Mouse (Mus musculus): Measurements from ENCODE around the gene Ddt. TPM values are rescaled to one million over a fixed set of nuclear protein-coding genes. Genes with fewer than 3 reads are reported as not detected.

Ddt gene
- 100 to 1,000 TPM in 1 of 2 experiments, 10 to 100 TPM in 1; 93.7 to 102 TPM for total RNA-seq (2021)

DNA sequence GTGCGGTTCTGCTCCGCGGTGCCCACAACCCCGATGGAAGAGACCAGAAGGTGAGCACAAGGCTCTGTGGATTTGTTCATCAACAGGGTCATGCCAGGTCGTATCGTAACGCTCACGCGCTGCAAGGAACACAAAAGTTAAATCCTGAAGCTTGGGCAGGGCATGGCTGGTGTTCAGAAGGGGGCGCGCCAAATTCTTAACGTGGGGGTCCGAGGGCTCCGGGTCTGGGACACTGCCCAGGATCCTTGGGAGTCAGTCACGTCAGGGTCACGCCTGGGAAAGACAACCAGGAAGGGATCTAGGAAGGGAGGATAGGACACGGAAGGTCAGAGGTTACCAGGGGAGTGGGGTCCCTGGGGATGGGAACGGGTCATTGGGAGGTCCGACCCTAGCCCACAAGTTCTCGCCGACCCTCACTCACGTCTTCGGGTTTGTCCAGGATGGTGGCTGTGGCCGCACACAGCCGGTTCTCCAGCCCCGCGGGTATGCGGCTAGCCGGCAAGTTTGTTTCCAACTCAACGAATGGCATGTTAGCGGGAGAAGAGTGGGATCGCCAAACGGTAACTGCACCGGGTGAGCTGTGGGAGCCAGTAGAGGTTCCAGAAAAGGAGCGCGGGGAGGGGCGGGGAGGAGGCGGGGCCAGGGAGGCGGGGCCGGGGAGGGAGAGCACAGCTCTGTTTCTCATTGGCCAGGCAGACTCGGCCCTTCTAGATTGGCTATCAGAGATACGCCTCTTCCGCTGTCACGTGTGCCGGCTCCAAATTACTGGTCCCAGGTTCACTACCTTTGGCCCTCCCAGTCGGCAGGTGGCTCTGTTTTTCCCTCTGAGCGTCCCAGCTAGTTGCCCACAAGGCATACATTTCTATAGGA lies at the start of gene Ddt:
Gene Ddt (minus strand): TSS at position 620 of the 870 bp plus-strand sequence.
- intact Hi-C loops (cut with DNase I): loop anchor here (5.0 kb wide), 1 partner anchor 59 kb away; no protein-coding TSS in a partner anchor
- DNase-seq (ENCODE audit: low spot score): peak; percentile 64

DNA sequence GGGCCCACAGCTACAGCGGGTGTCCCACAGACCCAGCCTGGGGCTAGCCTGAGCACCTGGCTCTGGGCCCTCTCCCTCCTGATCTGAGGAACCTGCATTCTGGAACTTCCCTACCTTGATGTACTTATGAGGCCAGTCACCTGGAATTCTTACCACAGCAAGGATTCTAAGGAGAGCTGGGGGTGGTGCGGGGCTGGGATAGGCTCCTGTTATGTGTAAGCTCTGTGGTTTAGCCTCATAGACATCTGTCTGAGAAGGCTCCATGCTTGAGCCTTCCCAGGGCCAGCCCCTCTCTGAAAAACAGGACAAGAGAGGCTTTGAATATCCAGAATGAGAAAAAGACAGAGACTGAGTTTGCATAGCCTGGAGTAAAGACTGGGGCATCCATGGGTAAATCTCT lies 49.2 kb upstream of the Ddt start, which contains the start of gene Gstt4:
Gene Gstt4 (minus strand): TSS at position 101 of the 400 bp plus-strand sequence.
- intact Hi-C loops (cut with DNase I): no loop called here
- DNase-seq (ENCODE audit: low spot score): no peak

DNA sequence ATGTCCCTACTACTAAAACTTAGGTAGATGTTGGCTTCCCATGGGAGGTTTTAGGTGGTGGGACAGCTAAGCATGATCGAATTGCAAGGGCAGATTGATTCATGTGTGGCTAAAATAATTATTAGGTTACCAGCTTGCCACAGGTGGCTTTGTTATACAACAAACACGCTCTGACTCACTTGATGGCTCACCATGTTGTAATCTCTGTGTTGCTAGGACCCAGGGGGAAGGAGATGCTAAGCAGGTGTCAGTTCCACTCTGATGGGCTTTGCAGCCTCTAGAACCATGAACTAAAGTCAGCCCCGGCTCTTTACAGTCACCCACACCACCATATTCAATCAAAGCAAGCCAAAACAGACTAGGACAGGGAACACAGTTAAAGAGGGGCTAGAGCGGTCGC lies 46.7 kb upstream of the Ddt start:
- no peak for DNase-seq (ENCODE audit: low spot score)
- intact Hi-C loops (cut with DNase I): no loop called here

DNA sequence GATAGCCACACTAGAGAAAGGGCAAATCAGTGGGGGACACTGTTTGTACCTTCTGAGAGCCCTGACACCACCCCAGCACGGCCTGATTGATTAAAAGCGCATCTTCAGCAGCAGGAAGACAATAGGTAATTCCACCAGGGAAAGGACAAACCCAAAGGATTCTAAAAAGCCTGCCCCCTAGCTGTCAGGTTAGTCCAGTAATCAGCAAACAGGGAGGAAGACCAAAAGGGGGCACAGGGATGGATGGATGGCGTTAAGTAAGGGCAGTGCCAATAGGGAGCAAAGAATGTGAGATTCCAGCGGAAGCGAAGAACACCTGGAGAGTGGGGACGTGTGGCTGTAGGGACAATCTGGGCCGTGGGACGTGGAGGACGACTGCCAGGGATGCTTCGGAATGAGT lies 45.4 kb upstream of the Ddt start:
- intact Hi-C loops (cut with DNase I): no loop called here

DNA sequence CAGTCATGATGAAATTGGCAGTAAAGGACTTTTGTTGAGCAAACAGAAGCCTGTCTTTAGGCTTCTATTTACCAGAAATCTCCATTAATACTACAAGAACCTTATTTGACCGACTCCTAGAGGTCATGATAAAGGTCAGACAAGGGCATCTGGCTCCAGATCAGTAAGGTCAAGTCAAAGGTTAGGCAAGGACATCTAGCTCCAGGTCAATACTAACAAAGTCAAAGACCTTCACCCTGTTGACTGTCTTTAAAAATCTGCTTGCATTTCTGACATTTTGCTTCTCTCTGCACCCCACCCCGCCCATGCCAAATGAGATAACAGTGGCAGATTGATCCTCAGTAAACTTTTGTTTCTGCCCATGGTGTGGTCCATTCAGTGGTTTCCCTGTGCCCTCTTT lies 31.0 kb upstream of the Ddt start:
- intact Hi-C loops (cut with DNase I): no loop called here
- no peak for DNase-seq (ENCODE audit: low spot score)

More for the DNA sequence above, 45.4 kb upstream of the Ddt start:
- no peak for DNase-seq (ENCODE audit: low spot score)

DNA sequence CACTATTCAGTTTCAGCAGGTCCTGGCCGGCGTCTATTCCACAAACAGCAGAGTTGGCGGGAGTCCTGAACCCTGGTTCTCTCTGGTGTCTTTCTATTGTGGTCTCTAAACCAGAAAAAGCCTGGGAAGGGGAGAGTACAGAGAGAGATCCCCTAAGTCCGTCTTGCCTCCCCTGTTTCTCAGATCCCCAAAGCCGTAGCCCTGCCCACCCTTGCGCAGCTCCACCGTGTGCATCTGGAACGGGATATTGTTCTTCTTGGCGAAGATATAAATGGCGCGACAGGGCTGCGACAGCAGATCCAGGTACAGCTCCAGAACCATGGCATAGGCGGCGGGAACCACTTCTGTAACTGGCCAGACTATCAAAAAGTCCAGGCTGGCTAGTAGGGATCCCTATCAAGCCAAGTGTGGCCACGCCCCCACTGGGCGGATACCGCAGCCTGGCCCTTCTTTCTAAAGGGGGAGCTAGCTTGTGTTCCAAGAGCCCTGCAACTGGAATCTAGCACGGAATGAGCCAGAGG lies 25.0 kb upstream of the Ddt start, which contains the start of gene Gstt1:
Gene Gstt1 (minus strand): TSS at position 409 of the 521 bp plus-strand sequence.
- intact Hi-C loops (cut with DNase I): loop anchor here (2.0 kb wide), 1 partner anchor 59 kb away; no protein-coding TSS in a partner anchor
- DNase-seq (ENCODE audit: low spot score): peak; percentile 73

DNA sequence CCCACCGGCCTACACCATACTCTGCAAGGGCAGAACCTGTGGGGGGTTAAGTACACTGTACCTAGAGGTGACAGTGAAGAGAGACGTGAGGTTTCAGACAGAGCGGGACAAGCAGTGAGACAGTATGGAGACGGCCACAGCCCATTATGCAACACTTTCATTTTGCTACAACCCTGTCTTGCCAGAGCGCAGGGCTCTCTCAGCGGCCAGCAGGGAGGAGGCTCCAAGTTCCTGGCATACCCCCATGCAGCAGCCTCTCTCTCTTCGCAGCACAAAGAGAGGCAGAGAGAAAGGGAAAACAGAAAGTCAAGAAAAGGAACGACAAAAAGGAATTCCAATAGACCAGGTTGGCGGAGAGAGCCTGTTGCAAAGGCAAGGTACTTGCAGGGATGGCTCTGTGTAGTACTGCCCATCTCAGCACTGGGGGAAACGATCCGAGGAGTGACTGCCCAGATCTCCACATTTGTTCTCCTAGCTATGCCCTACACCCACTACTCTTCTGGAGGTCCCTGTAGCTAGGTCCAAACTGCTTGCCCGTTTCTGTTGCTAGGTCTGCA lies 24.5 kb upstream of the Ddt start:
- DNase-seq (ENCODE audit: low spot score): peak; percentile 56
- intact Hi-C loops (cut with DNase I): loop anchor here (2.0 kb wide), 1 partner anchor 59 kb away; no protein-coding TSS in a partner anchor

DNA sequence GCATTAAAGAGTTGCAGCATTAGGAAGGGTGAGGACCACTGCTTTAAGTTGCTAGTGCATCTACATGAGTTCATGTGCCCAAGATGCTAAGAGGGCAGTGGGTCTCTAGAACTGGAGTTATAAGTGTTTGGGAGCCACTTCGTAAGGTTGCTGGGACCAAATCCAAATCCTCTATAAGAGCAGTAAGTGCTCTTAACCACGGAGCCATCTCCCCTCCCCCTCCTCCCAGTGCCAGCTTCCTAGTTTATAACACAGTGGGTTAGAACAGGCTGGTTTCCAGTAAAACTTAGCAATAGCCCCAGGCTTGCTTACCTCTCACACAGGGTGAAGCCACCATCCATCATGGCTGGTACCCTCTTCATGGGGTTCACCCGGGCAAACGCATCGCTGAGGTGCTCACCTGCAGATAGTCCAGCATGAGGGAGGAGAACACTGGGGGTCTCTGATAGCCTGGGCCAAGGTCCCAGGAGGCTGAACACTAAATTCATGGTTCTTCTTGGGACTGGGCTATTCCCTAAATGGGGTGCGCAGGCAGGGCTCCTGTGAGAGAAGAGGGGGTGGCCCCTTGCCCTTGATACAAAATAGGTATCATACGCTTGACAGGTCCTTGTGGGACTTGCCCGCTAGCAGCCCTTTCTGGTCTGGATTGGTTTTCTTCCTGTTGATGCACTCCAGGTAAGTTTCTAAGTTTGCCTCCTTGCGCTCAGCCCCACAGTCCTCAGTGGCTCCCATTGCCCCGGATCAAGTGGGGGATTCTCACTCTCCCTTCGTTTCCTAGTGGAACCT lies 23.7 kb upstream of the Ddt start:
- no peak for DNase-seq (ENCODE audit: low spot score)
- intact Hi-C loops (cut with DNase I): no loop called here

DNA sequence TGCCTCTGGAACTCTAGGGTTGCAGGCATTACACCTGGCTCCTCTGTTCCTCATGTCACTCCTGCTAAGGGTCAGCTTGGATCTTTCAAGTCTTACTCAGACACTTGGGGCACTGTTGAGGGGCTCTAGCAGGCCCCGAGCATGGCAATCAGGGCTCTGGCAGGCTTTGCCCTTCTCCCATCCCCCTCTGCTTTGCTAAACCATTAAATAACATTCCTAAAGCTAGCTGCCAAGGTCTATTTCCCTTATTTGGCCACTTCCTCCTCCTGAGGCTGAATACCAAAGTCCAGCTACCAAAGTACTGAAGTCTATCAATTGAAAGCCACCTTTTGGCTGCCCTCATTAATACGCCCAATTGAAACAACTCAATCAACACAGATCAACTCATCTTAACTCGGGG lies 21.7 kb upstream of the Ddt start:
- no peak for DNase-seq (ENCODE audit: low spot score)
- intact Hi-C loops (cut with DNase I): no loop called here

DNA sequence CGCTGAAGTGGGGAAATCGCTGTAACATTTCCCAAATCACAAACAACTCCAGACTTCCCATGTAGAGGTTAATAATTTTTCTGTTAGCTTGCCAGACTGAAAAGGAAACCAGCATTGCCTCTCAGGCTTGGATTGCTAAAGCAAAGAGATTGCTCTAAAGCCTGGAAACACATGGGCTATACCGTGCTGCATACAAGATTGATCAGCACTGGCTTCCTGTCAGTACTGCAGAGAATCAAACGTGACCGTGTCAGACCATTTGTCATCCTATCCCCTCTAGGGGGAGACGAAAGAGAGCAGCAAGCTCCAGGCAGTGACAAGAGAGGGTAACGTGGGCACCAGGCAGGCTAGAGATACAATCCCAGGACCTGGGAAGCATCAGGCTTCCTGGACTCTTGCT lies 17.6 kb upstream of the Ddt start:
- no peak for DNase-seq (ENCODE audit: low spot score)
- intact Hi-C loops (cut with DNase I): no loop called here

DNA sequence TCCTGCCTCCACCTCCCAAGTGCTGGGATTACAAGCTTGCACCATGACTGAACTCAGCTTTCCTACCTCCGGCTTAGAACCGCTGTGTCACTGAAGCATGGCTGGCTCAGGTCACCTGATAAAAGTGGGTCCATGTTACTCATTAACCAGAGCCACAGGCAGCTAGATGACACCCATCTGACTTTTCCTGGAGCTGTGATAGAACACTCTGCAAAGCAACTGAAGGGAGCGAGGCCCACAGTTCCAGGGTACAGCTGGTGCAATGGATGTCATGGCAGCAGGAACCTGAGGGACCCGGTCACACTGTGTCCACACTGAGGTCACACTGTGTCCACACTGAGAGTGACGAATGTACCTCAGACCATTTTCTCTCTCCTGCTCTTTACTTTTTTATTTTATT lies 16.6 kb upstream of the Ddt start:
- intact Hi-C loops (cut with DNase I): no loop called here
- no peak for DNase-seq (ENCODE audit: low spot score)

DNA sequence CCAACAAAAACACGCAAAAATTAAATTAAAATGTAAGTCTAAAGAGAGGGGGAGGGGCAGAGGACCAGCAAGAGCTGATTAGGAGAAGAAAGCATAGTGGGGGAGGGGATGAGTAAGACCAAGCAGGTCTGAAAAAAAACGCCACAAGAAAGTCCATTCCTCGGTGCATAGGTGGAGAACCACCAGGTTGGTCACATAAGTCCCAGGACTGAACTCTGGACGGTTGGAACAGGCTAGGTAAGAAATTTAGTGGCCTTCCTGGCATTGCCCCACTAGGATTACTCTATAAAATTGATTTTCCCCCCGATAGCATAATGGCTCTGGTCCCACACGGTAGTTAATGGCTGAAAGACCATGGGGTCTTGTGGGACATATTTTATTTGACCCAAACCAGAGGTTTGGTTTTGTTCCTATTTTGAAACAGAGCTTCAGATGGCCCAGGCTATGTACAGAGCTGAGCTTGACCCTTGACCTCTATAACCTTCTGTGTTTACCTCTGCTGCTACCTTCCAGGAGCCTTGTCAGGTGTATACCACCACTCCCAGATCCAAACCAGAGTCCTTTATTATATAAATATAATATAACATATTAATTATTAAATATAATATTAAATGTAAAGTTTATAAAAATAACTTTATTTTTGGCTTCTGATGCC lies 16.0 kb upstream of the Ddt start:
- intact Hi-C loops (cut with DNase I): no loop called here
- DNase-seq (ENCODE audit: low spot score): no peak

DNA sequence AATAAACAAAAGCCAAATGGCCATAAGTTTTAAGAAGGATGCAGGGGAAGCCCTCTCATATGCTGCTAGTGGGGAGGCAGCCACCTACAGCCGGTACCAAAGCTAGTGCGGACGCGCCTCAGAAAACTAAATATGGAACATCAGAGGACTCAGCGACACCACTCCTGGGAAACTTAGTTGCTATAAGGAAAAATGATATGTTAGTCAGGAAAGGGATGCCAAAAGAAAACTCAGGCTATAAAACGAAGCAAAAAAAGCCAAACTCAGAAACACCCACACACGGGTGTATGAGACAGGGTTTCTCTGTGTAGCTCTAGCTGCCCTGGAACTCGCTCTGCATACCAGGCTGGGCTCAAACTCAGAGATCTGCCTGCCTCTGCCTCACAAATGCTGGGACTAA lies 15.1 kb upstream of the Ddt start:
- intact Hi-C loops (cut with DNase I): no loop called here
- no peak for DNase-seq (ENCODE audit: low spot score)

DNA sequence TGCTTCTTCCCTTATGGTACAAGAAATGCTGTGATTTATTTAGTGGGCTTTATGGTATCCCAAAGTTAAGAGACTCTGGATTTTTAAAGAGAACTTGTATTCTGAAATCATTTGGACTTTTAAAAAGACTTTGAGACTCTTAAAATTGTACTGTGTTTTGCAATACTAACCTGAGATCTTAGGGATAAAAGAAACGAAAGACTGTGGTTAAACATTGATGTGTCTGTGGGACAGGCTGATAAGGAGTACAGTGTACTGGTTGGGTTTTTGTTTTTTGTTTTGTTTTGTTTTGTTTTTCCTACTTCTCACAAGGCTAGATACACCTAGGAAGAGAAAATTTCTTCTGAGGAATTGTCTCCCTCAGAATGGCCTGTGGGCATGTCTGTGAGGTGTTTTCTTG lies 12.2 kb upstream of the Ddt start:
- intact Hi-C loops (cut with DNase I): no loop called here
- no peak for DNase-seq (ENCODE audit: low spot score)

DNA sequence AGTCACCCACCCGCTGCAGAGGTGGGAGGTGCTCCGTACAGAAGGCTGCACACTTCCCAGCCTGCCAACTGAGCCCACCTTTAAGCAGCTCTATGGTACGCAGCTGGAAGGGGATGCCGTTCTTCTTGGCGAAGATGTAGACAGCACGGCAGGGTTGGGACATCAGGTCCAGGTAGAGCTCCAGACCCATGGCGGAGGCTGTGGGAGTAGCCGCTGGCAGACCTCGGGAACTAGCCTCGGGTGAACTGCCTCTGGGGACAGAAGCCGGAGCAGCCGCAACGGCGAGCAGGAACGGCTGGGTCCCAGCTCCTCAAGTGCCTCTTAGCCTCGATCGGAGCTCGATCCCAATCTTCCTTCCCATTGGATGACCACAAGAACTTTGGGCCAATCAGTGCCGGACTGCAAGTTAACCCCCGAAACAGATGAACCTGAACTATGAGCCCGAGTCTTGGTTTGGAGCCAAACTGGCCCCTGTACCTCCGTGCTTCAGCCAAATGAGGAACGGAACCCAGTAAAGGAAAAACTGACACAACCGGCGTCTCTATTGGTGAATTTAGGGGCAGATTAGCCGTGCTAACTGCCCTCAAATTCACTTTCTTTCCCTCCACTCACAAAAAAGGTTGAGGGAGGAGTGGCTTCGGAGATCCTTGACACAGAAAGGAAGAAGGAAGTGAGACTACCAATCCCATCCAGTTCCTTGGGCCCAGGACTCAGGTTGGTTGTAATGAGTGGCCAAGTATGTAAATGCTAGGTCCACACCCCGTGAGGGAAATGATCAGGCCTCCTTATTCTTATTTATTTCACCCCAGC lies 7.8 kb upstream of the Ddt start, which contains the start of the genes Gm20441 and Gstt3:
Gene Gm20441 (minus strand): TSS at position 186 of the 810 bp plus-strand sequence.
Gene Gstt3 (minus strand): TSS at position 646 of the 810 bp plus-strand sequence.
- intact Hi-C loops (cut with DNase I): no loop called here
- DNase-seq (ENCODE audit: low spot score): peak; percentile 66

DNA sequence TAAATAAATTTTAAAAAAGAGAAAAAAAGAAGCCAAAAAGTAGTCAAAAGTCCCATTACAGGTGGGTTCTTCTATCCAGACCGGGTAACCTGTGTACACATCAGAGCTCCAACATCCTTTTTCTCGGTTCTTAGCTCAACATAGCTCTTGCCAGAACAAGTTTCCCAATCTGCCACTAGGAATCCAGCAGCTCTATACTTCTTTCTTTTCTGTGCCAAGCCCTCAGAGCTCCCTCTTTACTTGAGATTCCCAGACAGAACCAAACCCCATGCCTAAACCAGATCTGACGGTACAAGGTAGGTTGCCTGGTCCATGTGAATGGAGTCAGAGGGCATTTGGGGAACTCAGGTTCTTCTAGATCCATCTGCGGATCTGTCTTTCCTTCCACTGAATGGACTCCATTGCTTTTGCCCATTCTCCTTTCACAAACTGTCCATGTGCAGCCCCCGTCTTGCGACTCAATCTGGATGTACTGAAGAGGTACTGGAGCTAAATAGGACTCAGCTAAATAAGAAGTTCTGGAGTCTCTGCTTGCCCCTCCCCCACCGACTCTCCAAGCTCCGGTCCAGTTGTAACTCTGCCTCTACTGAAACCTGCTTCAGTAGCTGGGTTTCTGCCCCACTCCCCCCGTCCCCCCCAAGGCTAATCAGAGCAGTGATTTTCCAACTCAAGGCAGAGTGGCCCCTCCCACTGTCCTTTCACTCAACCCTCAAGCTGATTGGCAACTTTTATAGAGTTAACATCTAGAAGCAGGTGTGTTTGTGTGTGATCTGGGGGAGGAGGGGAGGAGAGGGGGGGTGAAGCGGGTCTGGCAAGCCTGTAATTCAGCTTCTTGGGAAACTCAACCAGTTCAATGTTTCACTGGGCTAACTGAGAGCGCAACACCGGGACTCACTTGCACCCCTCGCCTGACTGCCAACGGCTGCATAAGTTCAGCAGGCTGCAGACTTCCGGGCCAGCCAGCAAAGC lies 6.3 kb upstream of the Ddt start:
- DNase-seq (ENCODE audit: low spot score): no peak
- intact Hi-C loops (cut with DNase I): no loop called here

DNA sequence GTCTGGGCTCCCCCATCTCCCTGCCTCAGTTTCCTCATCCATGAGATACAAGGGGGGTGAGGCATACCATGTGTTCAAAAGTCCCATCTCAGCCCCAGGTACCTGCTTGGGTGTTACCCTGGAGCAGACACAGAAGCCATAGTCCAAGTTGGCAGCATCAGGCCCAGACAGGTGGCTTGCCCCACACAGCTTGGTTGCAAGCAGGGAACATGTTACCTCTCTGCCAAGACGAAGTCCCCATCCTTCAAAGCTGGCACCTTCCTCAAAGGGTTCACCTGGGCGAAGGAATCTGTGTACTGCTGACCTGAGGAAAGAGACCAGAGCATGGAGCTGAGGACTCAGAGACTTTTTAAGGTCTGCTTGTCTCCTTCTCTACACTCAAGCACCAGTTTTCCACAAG lies 4.7 kb upstream of the Ddt start:
- DNase-seq (ENCODE audit: low spot score): no peak
- intact Hi-C loops (cut with DNase I): no loop called here

DNA sequence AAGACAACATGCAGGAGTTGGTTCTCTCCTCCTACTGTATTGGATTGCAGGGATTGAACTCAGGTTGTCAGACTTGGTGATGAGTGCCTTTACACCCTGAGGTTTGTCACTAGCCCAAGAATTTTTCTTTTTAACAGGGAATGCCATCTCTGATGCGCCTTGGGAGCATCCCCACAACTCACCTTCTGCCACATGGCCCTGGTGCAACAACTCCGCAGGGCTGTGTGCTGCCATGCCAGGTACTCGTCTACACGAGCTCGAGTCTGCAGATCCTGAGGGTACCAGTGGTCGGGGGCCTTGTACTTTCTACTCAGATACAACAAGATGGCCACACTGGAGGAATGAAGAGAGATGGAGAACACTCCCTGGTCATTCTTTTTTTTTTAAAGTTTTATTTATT lies 3.3 kb upstream of the Ddt start:
- intact Hi-C loops (cut with DNase I): no loop called here
- DNase-seq (ENCODE audit: low spot score): no peak
